Mouse (Mus musculus): ENCODE measurements around the gene Satl1.
"Not testable (repeated sequence)": the region's sequence is repeated elsewhere in the genome, so short reads cannot be mapped to it uniquely, and the experiment has no call there.

DNA sequence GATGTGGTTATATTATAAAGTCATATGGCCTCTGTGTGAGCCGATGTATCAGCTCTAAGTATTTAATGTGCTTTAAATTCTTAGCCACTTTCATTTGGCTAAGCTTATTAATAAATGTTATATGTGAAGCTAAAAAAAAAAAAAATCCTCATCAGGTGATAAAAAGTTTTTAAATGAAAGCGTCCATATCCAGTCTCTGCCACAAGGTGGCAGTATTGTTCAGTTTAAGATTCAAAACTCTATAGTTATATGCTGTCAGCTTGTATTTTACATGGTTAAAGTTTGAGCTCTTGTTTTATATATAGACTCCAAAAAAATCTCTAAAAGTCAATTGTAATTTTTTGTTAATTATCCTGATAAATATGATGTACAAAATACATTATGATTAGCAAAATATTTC is 16.4 kb upstream of the Satl1 start:
- peak; percentile 47 for TF ChIP-seq CTCF (IDR thresholded peaks at IDR 0.05)
- TF ChIP-seq EP300 (IDR thresholded peaks at IDR 0.05), result not testable (repeated sequence)
